Mouse (Mus musculus) liver, postnatal 0 days (tissue): Measurements from ENCODE around the gene Borcs8. TPM values are rescaled to one million over a fixed set of nuclear protein-coding genes. Genes with fewer than 3 reads are reported as not detected.

Experiments
- ATAC-seq: fragments of 200-750 bp; cut with Nextera tagmentation; 2 replicates; pipeline ENCODE4 v1.8.0; 2017; ENCODE audit warnings: mild to moderate bottlenecking, moderate library complexity
- DNase-seq: peaks from one replicate; pipeline ENCODE4 v3.0.0-alpha.2; 2016
- H3K27ac ChIP-seq: fragments of 300-500 bp; sonication (generic); 2 replicates; pipeline ENCODE4 v1.5.1; 2014; ENCODE audit warnings: antibody characterized with exemption, moderate library complexity, mild to moderate bottlenecking, low read depth
- H3K27me3 ChIP-seq: fragments of 300-500 bp; sonication (generic); 2 replicates; pipeline ENCODE4 v1.6.1; 2014; ENCODE audit warnings: low read length, control low read depth, mixed read lengths; ENCODE audit not compliant: insufficient read depth
- H3K36me3 ChIP-seq: fragments of 300-500 bp; sonication (generic); replicated peaks from 2 replicates; pipeline ENCODE4 v1.6.1; 2014; ENCODE audit warnings: mild to moderate bottlenecking, control low read depth, low read length, moderate library complexity, mixed read lengths; ENCODE audit not compliant: insufficient read depth
- H3K4me1 ChIP-seq: fragments of 300-500 bp; sonication (generic); 2 replicates; pipeline ENCODE4 v1.6.1; 2014; ENCODE audit warnings: antibody characterized with exemption, mild to moderate bottlenecking, control low read depth; ENCODE audit not compliant: insufficient read depth
- H3K4me2 ChIP-seq: fragments of 300-500 bp; sonication (generic); 2 replicates; pipeline ENCODE4 v1.6.1; 2014; ENCODE audit warnings: low read depth, mild to moderate bottlenecking, low read length, moderate library complexity, mixed read lengths
- H3K4me3 ChIP-seq: fragments of 300-500 bp; sonication (generic); 2 replicates; pipeline ENCODE4 v1.5.1; 2014; ENCODE audit warnings: low read depth, low read length
- H3K9ac ChIP-seq: fragments of 300-500 bp; sonication (generic); replicated peaks from 2 replicates; pipeline ENCODE4 v1.6.1; 2014; ENCODE audit warnings: mild to moderate bottlenecking, moderate library complexity
- H3K9me3 ChIP-seq: fragments of 300-500 bp; sonication (generic); 2 replicates; pipeline ENCODE4 v1.6.1; 2016; ENCODE audit warnings: mild to moderate bottlenecking, control low read depth, low read length, mixed read lengths
- CTCF ChIP-seq: sonication (generic); IDR thresholded peaks from 2 replicates; pipeline ENCODE4 v1.5.1; 2016; ENCODE audit warnings: antibody characterized with exemption, low read depth
- EP300 ChIP-seq: IDR thresholded peaks from 2 replicates; pipeline ENCODE4 v1.6.1; 2016; ENCODE audit warnings: antibody characterized with exemption, low read depth, mild to moderate bottlenecking
- WGBS: fragments of 180-500 bp; shearing (Covaris S2); extraction: QIAGEN DNeasy Blood & Tissue Kit; methylation state at CpG from one replicate; pipeline ENCODE4 v1.1.7; 2014; ENCODE audit not compliant: insufficient replicate concordance; 5-methylcytosine and 5-hydroxymethylcytosine counted together
- polyA plus RNA-seq: library from polyadenylated mRNA; unstranded; fragments of >200 nt; fragmentation: Nextera tagmentation; extraction: Ambion mirVana; gene quantifications from 2 replicates; pipeline ENCODE4 v1.2.1, GENCODE M21; 2015

The Borcs8 gene
- 17.6 and 18.8 TPM in 2 replicates for polyA plus RNA-seq

- peak within 1 kb of the TSS; percentile 86 for H3K27ac ChIP-seq
- peak within 1 kb of the TSS; percentile 77 for H3K9ac ChIP-seq
- no peaks in the 10 kb centered on the region for H3K27me3 ChIP-seq
- ATAC-seq (peak; percentile 98), DNase-seq (peak; percentile 99)
- H3K36me3 ChIP-seq: peaks cover 12% of the 10 kb centered on the region
- peaks cover 21% of the 10 kb centered on the region for H3K4me1 ChIP-seq
- under 1% methylated on average over 46 of the region's 46 CpGs for WGBS
- H3K9me3 ChIP-seq: no peaks in the 10 kb centered on the region
- peak within 1 kb of the TSS; percentile 80 for H3K4me3 ChIP-seq
- TF ChIP-seq EP300 (peak; percentile 43; the same call in 1 of the 2 replicates), CTCF (no peak)
- peak within 1 kb of the TSS; percentile 78 for H3K4me2 ChIP-seq
Observed at GRCm38 (mm10) chr8:70139026-70139857, at the start of gene Borcs8, which contains the start of the genes Rfxank and Mef2b. Borcs8 (plus strand) TSS chr8:70139499. Rfxank (minus strand) TSS chr8:70139154. Mef2b (plus strand) TSS chr8:70139711.

DNA sequence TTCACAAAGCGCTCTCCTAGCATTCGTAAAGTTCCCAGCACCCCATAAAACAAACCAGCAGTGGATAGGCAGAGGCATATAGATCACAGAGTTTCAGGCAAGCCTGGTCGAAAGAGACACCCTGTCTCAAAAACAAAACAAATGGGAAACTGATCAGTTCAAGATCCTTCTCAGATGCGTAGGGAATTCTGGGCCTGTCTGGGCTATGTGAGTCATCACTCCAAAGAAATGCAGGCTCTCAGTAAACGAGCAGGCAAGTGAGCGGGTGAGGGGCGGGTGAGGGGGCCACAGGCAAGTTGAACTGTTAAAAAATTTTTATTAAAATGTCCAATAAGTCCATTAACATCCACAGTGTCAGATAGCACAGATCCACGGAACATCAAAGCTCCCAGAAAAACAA, 46.5 kb upstream of the Borcs8 start:
- ATAC-seq: no peak

GRCm38 (mm10) chr8:70099276-70099675, 40.0 kb upstream of the Borcs8 start:
- Histone ChIP-seq H3K4me1 (no peaks in the 10 kb centered on the region), H3K36me3 (no peaks in the 10 kb centered on the region), H3K9ac (no peak overlapping the region), H3K27ac (no peak overlapping the region), H3K27me3 (0 out of 2 replicates have a peak, but pooled peaks cover 5% of the 10 kb centered on the region), H3K4me3 (no peak overlapping the region), H3K4me2 (no peak overlapping the region), H3K9me3 (no peaks in the 10 kb centered on the region)
- DNase-seq (no peak), ATAC-seq (no peak)
- TF ChIP-seq CTCF: no peak
- TF ChIP-seq EP300: no peak
- 63% methylated on average over 8 of the region's 8 CpGs for WGBS

More for the DNA sequence above, 46.5 kb upstream of the Borcs8 start:
- no peak for DNase-seq
- 61% methylated on average over 8 of the region's 8 CpGs for whole genome bisulfite sequencing
- peaks cover 33% of the 10 kb centered on the region for H3K27me3 ChIP-seq
- TF ChIP-seq CTCF (no peak), EP300 (no peak)
- no peak overlapping the region for H3K27ac ChIP-seq
- H3K9ac ChIP-seq: no peak overlapping the region
- H3K36me3 ChIP-seq: no peaks in the 10 kb centered on the region
- 0 out of 2 replicates have a peak, but pooled peaks cover 4% of the 10 kb centered on the region for H3K4me1 ChIP-seq
- H3K4me2 ChIP-seq: no peak overlapping the region
- H3K4me3 ChIP-seq: no peak overlapping the region
- no peaks in the 10 kb centered on the region for H3K9me3 ChIP-seq

DNA sequence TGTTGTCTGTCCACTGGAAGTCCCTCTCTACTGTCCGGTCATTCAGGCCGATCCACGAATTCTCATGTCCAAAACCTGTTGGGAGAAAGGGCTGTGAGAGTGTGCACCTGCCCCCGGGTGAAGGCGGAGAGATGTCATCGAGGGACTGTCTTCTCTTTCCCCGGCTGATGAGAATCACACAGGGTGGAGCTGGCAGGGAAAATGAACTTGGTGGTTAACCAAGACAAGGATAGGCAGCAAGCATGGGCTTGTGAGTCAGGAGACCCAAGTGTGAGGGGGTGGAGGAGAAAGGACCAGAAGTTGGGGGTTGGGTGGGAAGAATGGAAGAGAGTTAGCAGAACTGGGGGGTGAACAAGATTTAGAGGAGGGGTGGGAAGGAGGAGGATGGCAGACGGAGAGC, 39.1 kb upstream of the Borcs8 start:
- Histone ChIP-seq H3K9me3 (no peaks in the 10 kb centered on the region), H3K27me3 (0 out of 2 replicates have a peak, but pooled peaks cover 5% of the 10 kb centered on the region), H3K27ac (no peak overlapping the region), H3K4me1 (no peaks in the 10 kb centered on the region), H3K4me2 (no peak overlapping the region), H3K36me3 (no peaks in the 10 kb centered on the region), H3K9ac (no peak overlapping the region), H3K4me3 (no peak overlapping the region)
- TF ChIP-seq EP300 (no peak), CTCF (no peak)
- WGBS: 83% methylated on average over 8 of the region's 8 CpGs
- no peak for ATAC-seq
- no peak for DNase-seq

- H3K36me3 ChIP-seq: no peaks in the 10 kb centered on the region
- no peak overlapping the region for H3K4me2 ChIP-seq
- peaks cover 7% of the 10 kb centered on the region; the same call in 1 of the 2 replicates for H3K27me3 ChIP-seq
- H3K27ac ChIP-seq: no peak overlapping the region
- no peaks in the 10 kb centered on the region for H3K9me3 ChIP-seq
- ATAC-seq (peak; percentile 72), DNase-seq (peak; percentile 62)
- WGBS: 8% methylated on average over 5 of the region's 6 CpGs
- no peak overlapping the region for H3K4me3 ChIP-seq
- H3K9ac ChIP-seq: no peak overlapping the region
- TF ChIP-seq EP300: no peak
- TF ChIP-seq CTCF: peak; percentile 82
- no peaks in the 10 kb centered on the region for H3K4me1 ChIP-seq
Observed at GRCm38 (mm10) chr8:70104506-70104905, 34.8 kb upstream of the Borcs8 start.

- DNase-seq (no peak), ATAC-seq (no peak)
- Histone ChIP-seq H3K27ac (no peak overlapping the region), H3K36me3 (no peaks in the 10 kb centered on the region), H3K9me3 (no peaks in the 10 kb centered on the region), H3K4me1 (no peaks in the 10 kb centered on the region), H3K4me3 (no peak overlapping the region), H3K9ac (no peak overlapping the region), H3K4me2 (no peak overlapping the region), H3K27me3 (peaks cover 7% of the 10 kb centered on the region; the same call in 1 of the 2 replicates)
- no peak for TF ChIP-seq EP300
- TF ChIP-seq CTCF: no peak
- 63% methylated on average over 7 of the region's 7 CpGs for WGBS
Observed at GRCm38 (mm10) chr8:70104922-70105321, 34.4 kb upstream of the Borcs8 start.
